Mouse (Mus musculus) right cerebral cortex, postnatal 4 days (tissue): ENCODE results near the gene Lrrtm4.
A peak's percentile ranks its signal among the peaks of the same experiment; 100 is the strongest.

Source experiments
- DNase-seq: peaks from one replicate; pipeline ENCODE4 v3.0.0-alpha.2; 2022

Lrrtm4 gene

DNA sequence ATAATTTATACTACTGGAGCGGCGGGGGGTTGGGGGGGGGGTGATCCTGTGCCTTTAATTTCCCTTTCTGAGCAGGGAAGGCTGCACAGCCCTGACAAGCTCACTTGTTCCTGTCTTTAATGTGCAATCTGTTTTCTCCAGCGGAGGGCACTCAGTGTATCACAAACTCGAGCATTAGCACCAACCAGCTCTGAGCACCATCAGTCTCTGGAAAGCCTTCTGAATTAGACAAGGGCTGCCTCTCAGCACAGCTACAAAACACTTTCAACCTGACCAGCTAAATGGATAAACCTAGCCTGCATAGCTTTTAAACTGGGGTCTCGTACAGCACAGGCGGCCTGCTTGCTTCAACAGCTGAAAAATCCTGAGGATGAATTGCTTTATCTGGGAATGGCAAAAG is at the start of gene Lrrtm4:
TSS of gene Lrrtm4 (plus strand) at position 113 of the 400 bp plus-strand sequence.
- peak; percentile 35 for DNase-seq

- peak; percentile 10 for DNase-seq
Observed at GRCm38 (mm10) chr6:80019189-80019860, 648 bp downstream of the Lrrtm4 start.

- DNase-seq: peak; percentile 9
Observed at GRCm38 (mm10) chr6:80019861-80020230, 1.2 kb downstream of the Lrrtm4 start.

- no peak for DNase-seq
Observed at GRCm38 (mm10) chr6:80056849-80057248, 38.2 kb downstream of the Lrrtm4 start.

GRCm38 (mm10) chr6:80078001-80078400 is 59.3 kb downstream of the Lrrtm4 start:
- no peak for DNase-seq

DNA sequence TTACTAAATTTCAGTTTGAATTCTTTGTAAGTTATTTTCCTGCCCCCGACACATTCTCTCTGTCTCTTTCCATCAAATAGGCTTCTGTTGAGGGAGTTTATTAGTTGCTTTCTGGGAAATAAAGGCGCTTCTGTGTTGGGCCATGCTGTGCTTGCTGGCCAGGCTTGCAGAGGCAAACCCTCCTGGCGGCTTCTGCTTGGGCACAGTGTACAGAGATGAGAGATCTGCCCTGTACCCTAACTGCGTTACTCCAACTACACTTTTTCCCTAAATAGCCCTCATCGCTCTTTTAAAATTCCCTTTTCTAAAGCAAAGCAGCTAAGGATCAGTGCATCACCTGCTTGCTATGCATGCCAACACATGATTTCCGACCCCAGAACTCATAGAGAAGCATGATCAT is 60.6 kb downstream of the Lrrtm4 start:
- DNase-seq: no peak

- DNase-seq: no peak
Observed at GRCm38 (mm10) chr6:80094909-80095308, 76.2 kb downstream of the Lrrtm4 start.

DNA sequence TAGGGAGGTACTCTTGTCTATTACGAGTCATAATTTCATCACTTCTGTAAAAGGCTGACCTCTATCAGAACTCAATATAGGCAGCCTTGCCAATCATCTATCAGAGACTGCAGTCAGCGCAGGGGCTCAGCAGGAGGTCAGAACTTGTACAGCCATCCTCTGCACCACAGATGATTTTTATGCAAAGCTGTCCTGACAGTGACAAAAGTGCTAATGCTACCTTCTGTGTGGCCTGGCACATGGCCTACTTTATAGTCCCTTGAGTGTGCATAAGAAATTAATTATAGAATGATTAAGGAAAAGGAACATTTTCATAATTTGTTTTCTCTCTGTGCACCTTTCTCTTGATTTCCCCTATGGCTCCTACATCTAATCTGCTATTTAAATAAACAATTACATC is 86.7 kb downstream of the Lrrtm4 start:
- DNase-seq: no peak

DNA sequence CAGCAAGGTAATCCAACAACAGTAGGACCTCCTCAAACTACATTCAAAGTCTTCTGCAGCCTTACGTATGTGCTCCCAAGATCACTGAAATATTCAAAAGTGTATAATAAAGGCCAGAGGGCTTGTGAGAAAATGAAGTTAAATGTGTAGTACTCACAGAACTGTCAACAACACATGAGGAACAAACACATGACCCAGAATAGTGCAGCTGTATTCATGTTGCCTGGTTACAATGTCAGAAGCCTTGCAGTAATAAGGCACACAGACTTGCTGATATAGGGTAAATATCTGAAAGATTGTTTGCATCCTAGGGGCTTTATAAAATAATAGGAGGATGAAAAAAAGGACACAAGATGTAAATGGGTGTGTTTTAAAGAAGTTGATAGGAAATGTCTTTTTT is 87.2 kb downstream of the Lrrtm4 start:
- DNase-seq: no peak

- DNase-seq: no peak
Observed at GRCm38 (mm10) chr6:80126419-80126818, 107.7 kb downstream of the Lrrtm4 start.

DNA sequence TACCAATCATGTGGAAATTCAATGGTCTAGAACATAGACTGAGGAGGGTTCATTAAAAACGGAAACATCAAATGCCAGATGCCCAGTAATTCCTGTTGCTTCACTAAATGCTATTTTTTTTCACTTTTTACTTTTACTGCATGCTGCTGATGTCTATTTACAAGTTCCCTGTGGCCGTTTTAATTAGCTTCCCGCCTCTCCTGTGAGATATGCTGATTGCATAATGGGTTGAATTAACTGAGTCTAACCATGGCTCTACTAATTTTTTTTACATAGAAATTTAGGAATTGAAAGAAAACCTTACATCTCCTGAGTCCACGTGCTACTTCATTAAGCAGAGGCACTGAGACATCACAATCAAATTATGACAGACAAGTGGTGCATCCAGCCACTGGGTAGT is 143.9 kb downstream of the Lrrtm4 start:
- DNase-seq: no peak

GRCm38 (mm10) chr6:80181916-80182315 is 163.2 kb downstream of the Lrrtm4 start:
- no peak for DNase-seq

- no peak for DNase-seq
Observed at GRCm38 (mm10) chr6:80182353-80182752, 163.7 kb downstream of the Lrrtm4 start.

DNA sequence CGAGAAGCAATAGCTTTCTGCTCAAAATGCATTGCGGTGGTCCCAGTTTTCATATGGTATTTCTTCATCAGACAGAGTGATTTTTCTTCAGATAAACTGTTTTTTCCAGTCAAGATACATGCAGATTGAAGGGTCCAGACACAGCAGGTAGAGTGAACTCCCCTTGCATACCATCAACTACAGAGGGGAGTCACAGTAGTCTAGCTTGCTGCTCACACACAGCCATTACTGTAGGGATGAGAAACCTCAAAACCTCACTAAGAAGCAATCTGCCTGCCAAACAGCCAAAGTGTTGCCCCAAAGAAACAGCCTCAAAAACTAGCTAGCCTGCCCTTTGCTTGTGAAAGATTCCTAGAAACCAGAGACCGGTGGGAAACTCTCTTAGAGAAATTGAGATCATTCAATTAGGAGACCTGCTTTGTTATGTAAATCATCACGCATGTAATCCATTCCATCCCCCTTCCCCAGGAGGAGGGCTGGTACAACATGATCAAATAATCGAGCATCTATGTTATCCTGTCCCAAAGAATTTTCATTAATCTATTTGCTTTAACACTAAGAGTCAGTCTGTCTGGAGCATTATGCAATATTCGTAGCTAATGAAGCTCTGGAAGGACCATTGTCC is 166.9 kb downstream of the Lrrtm4 start:
- DNase-seq: no peak

- DNase-seq: no peak
Observed at GRCm38 (mm10) chr6:80186791-80187190, 168.1 kb downstream of the Lrrtm4 start.

- no peak for DNase-seq
Observed at GRCm38 (mm10) chr6:80209476-80209875, 190.8 kb downstream of the Lrrtm4 start.

DNA sequence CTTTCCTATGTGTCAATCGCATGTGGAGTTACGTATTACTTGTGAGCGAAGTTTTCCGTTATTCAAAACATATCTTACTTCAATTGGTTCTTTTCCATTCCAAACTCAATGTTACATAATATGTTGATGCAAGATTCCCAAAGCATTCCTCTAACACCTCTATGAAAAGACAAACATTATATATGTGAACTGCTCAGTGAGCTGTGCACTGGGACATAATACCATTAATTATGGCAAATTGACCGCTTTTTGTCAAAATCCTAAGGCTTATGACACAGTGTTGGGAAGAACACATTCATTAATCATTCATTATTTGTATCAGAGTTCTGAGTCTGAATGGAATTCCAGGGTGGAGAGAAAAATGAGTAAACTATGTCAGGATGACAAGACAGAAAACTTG is 191.6 kb downstream of the Lrrtm4 start:
- DNase-seq: no peak

DNA sequence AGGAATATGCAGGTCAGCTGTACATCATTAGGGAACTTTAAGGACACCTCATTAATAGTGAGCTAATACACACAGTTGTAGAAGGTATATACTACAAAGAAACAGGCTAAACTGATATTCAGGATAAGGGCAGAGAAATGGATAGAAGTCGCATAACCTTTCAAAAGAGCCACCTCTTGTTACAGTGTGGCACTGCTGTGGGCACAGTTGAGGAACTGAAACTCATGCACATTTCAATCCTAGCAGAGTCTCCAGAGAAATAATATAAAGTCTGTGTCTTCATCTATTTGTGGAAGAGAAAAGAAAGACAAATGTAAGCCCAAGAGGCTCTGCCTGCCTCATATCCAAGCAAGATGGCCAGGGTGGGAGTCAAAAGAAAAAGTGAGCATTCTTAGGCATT is 242.9 kb downstream of the Lrrtm4 start:
- DNase-seq: no peak

DNA sequence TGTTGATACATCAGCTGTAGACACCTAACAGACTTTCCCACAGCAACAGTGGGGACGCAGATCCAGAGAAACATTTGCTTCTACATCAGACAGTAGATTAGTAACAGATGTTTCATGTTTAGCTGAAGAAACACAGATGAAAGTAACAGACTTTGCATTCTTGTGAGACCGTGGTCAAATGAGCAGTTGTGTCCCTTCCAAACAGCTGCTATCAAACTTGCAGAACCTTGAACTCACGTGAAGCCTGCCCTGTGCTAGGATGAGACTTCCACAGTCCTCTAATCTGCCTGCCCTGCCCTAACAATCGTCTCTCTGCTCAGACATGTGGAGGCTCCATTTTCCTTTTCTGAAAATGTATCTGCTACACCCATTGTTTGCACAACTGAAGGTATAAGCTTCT is 245.3 kb downstream of the Lrrtm4 start:
- no peak for DNase-seq

DNA sequence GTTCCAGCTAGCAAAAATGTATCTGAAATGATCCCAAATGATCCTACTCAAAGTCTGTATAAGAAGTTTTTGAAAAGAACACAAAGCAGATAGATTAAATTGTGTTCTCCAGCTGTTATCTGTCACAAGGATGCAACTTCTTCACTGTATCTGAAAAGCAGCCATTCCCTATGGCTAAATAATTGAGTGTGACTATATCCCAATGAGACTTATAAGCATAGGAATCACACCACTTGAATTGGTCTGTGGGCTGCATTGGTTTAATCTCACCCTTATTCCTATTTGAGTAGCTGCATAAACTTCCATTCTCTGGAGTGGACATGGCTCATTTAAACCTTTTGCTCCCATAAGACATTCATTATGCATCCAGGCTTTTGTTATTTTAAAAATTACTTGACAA is 245.9 kb downstream of the Lrrtm4 start:
- no peak for DNase-seq

DNA sequence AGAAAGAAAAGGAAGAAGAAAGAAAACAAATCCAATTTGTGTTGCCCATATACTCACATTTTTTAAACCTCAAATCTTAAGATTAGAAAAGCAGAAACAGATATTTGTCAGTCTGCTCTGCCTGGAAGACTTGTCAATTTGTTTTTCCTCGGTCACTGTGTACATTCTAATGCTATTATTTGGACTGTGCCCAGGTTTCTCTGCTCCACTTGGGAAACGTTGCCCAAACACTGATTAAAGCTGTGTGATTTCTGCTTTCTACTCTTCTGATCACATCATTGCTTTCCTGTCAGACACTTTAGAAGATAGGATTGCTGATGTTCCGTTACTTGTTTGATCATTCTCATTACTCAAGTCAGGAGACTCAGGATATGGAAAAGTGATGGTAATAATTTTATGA is 247.1 kb downstream of the Lrrtm4 start:
- DNase-seq: no peak

DNA sequence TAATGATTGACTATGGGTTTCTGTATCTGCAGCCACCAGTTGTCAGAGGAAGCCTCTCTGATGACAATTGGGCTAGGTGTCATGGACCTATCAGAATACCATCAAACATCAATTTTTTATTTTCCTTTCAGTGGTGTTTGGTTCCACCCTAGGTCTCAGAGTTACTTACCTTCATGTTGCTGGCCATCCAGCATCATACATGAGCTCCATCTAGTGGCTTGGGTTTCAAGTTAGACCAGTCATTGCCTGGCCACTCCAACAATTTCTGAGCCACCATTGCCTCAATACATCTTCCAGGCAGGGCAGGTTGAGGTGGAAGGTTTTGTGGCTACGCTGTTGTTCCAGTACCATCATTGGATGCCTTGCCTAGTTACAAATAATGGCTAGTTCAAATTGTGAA is 268.3 kb downstream of the Lrrtm4 start:
- DNase-seq: no peak

GRCm38 (mm10) chr6:80301871-80302270 is 283.2 kb downstream of the Lrrtm4 start:
- no peak for DNase-seq

DNA sequence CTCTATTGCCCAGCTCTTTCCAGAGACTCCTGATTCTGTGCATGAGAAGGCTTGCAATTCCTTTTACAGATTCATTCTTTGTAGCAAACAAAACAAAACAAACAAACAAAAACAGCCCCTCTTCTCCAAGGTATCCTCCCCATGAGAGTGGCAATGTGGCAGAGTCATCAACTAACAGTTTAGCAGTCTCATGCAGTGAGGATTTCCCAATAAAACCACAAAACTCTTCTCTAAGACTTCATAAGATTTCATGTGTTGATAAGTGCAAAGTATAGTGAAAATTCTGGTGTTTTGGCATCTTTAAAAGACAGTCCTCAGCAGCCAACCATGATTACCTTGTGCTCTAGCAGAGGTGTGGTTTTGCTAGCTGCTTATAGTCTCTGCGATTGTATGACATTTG is 284.9 kb downstream of the Lrrtm4 start:
- DNase-seq: no peak

GRCm38 (mm10) chr6:80328391-80328790 is 309.7 kb downstream of the Lrrtm4 start:
- DNase-seq: no peak
